Mouse (Mus musculus): ENCODE data around the gene Mmp25.

The Mmp25 gene

DNA sequence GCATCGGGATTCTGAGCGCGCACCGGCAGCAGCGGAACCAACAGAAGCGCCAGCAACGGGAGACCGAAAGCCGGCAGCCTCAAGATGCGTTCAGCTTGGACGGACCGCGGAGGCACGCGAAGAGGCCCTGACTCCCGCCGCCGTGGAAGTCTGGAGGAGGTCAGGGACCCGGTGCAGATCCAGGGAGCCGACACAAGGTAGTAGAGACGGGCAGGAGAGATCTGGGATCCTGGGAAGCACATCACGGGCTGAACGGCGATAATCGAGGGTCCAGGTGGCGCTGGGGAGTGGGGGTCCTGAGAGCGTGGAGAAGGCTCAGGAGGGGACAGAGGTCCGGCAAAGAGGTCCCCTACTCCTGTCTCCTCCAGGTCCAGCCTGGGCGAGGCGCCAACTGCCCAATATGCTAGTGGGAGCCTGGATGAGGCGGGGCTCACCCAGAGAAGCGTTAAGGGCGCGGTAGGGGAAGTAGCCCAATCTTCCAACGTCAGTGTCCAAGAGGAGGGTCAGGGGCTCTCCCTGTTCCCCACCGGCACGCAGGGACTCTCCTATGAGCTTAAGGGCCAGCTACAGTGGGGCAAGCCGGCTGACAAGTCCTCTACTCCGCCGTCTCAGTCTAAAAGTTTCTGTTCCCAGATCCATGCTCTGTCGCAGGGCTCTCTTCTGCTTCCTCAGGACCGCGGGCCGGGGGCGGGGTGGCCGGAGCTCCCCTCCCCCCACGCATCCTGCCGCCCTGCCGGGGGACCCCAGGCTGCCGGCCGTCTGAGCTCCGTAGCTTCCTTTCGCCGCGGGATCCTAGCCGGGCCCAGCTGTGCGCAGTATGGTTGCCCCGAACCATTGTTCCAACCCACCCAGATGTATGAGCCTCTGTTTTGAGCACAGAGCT is at the start of gene Mmp25:
TSS of gene Mmp25 (minus strand) at position 665 of the 883 bp plus-strand sequence.
- Histone ChIP-seq H3K27me3 (ENCODE audit: insufficient read depth, low read length) (peaks cover 30% of the 10 kb centered on the region), H3K4me3 (replicated peaks; ENCODE audit: low read length) (peak within 1 kb of the TSS; percentile 80), H3K9me3 (ENCODE audit: low read length) (peaks cover 6% of the 10 kb centered on the region), H3K4me1 (replicated peaks; ENCODE audit: low read depth, low read length) (peaks cover 38% of the 10 kb centered on the region), H3K36me3 (ENCODE audit: insufficient read depth, low read length) (no peaks in the 10 kb centered on the region)
- TF ChIP-seq CTCF (conservative IDR thresholded peaks at IDR 0.05; ENCODE audit: low read length) (no peak), POU5F1 (IDR thresholded peaks at IDR 0.05; ENCODE audit: borderline replicate concordance, low read length) (no peak), NANOG (IDR thresholded peaks at IDR 0.05; ENCODE audit: borderline replicate concordance, low read length) (no peak)

DNA sequence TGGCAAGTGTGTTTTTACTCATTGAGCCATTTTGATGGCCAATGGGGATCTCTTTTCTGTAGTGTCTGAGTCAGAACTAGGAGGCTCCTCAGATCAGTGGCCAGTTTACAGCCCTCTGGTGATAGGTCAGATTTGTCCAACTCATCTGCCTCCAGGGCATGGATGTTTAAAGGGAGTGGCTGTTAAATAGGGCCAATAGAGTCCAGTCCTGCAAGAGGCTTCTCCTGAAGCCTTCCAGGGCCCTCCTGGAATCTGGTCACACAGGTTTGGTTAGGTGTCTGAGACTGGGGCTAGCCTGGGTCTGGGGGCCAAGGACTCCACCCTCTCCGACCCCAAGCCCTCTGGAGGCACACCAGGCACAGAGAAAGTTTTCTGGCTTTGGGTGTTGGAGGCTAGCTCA is 49.4 kb upstream of the Mmp25 start:
- Histone ChIP-seq H3K27me3 (ENCODE audit: insufficient read depth, low read length) (peaks cover 26% of the 10 kb centered on the region), H3K4me3 (replicated peaks; ENCODE audit: low read length) (peak overlapping the region; percentile 0; the same call in 1 of the 2 replicates), H3K4me1 (replicated peaks; ENCODE audit: low read depth, low read length) (peaks cover 60% of the 10 kb centered on the region), H3K36me3 (ENCODE audit: insufficient read depth, low read length) (no peaks in the 10 kb centered on the region), H3K9me3 (ENCODE audit: low read length) (no peaks in the 10 kb centered on the region)
- TF ChIP-seq NANOG (IDR thresholded peaks at IDR 0.05; ENCODE audit: borderline replicate concordance, low read length): no peak
- TF ChIP-seq CTCF (conservative IDR thresholded peaks at IDR 0.05; ENCODE audit: low read length): no peak
- no peak for TF ChIP-seq POU5F1 (IDR thresholded peaks at IDR 0.05; ENCODE audit: borderline replicate concordance, low read length)

DNA sequence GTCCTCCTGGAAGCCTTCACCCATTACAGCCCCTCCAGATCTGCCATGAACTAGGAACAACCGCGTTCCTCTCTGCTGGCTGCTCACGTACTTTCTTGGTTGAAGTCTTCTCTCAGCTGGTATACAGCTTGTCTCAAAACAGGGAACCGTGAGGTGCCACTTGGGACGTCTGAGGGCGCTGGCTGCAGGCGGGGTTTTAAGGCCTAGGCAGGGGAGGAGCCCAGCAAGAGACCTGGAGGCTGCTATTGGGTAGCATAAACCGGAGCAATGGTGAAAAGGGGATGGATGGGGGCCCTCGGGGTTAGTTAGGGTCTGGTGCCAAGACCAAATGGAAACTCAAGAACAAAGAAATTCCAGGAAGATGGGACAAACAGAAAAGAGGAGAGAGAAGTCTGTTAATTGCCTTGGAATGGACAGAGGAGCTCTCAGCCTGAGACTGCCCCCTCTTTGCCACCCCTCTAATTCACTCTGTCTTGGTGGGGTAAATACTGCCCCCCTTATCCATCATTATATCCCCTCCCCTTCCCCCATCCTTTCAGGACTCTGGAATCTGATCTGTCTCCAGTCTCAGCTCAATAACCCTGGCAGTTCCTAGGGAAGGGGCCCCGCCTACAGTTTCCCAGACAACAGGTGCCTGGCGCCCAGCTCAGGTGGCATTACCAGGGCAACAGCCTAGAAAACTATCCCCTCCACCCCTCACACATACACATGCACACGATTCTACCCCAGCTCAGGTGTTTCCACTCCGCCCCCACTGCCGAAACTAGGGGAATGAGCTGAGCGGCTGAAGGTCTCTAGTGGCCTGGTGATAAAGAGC is 39.0 kb upstream of the Mmp25 start, which contains the start of gene Cldn9:
TSS of gene Cldn9 (minus strand) at position 171 of the 817 bp plus-strand sequence.
- Histone ChIP-seq H3K4me1 (replicated peaks; ENCODE audit: low read depth, low read length) (peaks cover 67% of the 10 kb centered on the region), H3K9me3 (ENCODE audit: low read length) (no peaks in the 10 kb centered on the region), H3K27me3 (ENCODE audit: insufficient read depth, low read length) (peaks cover 46% of the 10 kb centered on the region), H3K36me3 (ENCODE audit: insufficient read depth, low read length) (peaks cover 14% of the 10 kb centered on the region), H3K4me3 (replicated peaks; ENCODE audit: low read length) (peak within 1 kb of the TSS; percentile 73)
- TF ChIP-seq CTCF (conservative IDR thresholded peaks at IDR 0.05; ENCODE audit: low read length): no peak
- TF ChIP-seq POU5F1 (IDR thresholded peaks at IDR 0.05; ENCODE audit: borderline replicate concordance, low read length): no peak
- TF ChIP-seq NANOG (IDR thresholded peaks at IDR 0.05; ENCODE audit: borderline replicate concordance, low read length): no peak

DNA sequence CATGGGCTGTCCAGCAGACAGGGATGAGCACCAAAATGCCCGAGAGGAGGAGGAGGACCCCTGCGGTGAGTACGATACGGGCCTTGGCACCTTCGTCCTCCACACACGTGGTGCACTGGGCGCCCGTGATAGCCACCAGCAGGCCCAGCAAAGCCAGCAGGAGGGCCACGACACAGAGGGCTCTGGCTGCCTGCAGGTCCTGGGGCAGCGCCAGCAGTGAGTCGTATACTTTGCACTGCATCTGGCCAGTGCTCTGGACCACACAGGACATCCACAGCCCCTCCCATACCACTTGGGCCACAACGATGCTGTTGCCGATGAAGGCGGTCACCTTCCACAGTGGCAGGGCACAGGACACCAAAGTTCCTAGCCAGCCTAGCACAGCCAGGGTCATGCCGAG is 38.1 kb upstream of the Mmp25 start:
- no peaks in the 10 kb centered on the region for H3K9me3 ChIP-seq (ENCODE audit: low read length)
- peaks cover 74% of the 10 kb centered on the region for H3K4me1 ChIP-seq (replicated peaks; ENCODE audit: low read depth, low read length)
- no peak for TF ChIP-seq CTCF (conservative IDR thresholded peaks at IDR 0.05; ENCODE audit: low read length)
- no peak for TF ChIP-seq NANOG (IDR thresholded peaks at IDR 0.05; ENCODE audit: borderline replicate concordance, low read length)
- TF ChIP-seq POU5F1 (IDR thresholded peaks at IDR 0.05; ENCODE audit: borderline replicate concordance, low read length): no peak
- H3K4me3 ChIP-seq (replicated peaks; ENCODE audit: low read length): peak overlapping the region; percentile 73
- peaks cover 54% of the 10 kb centered on the region for H3K27me3 ChIP-seq (ENCODE audit: insufficient read depth, low read length)
- peaks cover 14% of the 10 kb centered on the region for H3K36me3 ChIP-seq (ENCODE audit: insufficient read depth, low read length)

DNA sequence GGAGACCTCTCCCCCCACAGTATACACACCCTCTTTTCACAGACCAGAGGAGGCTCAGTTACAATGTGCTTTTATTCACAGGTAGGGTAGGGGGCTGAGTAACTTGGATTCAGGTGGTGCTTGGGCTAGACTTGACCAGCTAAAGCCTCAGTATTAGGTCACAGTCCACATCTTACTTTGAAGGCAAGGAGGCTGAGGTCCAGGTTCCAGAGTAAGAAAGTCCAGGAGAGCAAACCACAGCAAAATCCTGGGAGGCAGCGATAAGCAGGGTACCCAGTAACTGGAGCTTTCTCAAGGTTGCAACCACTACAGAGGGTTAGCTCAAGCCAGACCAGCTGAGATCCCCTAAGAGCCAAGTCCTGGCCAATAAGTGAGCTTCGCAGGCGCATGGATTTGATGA is 37.5 kb upstream of the Mmp25 start:
- Histone ChIP-seq H3K4me1 (replicated peaks; ENCODE audit: low read depth, low read length) (peaks cover 80% of the 10 kb centered on the region), H3K27me3 (ENCODE audit: insufficient read depth, low read length) (peaks cover 61% of the 10 kb centered on the region), H3K4me3 (replicated peaks; ENCODE audit: low read length) (peak overlapping the region; percentile 73), H3K36me3 (ENCODE audit: insufficient read depth, low read length) (peaks cover 14% of the 10 kb centered on the region), H3K9me3 (ENCODE audit: low read length) (no peaks in the 10 kb centered on the region)
- TF ChIP-seq NANOG (IDR thresholded peaks at IDR 0.05; ENCODE audit: borderline replicate concordance, low read length) (no peak), CTCF (conservative IDR thresholded peaks at IDR 0.05; ENCODE audit: low read length) (no peak), POU5F1 (IDR thresholded peaks at IDR 0.05; ENCODE audit: borderline replicate concordance, low read length) (no peak)

DNA sequence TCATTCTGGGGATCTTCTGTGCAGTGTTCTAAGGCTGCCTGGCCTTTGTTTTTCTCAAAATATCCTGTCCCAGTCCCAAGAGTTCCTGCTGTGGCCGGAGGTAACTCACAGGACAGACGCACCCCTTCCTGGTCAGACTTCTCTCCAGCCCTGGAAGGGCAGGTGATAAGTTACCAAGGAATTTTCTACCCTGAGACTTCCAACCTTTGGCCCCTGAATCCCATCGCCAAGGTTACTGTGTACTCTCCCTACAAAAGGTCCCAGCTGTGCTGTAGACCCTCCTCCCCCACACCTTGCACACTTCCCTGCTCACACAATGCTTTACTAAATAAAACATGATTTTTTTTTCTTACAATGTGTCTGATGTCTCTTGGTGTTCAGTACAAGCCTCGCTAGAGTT is 37.0 kb upstream of the Mmp25 start:
- H3K27me3 ChIP-seq (ENCODE audit: insufficient read depth, low read length): peaks cover 61% of the 10 kb centered on the region
- H3K4me3 ChIP-seq (replicated peaks; ENCODE audit: low read length): 0 out of 2 replicates have a peak overlapping the region, but pooled peaks have one; percentile 5
- H3K4me1 ChIP-seq (replicated peaks; ENCODE audit: low read depth, low read length): peaks cover 82% of the 10 kb centered on the region
- H3K9me3 ChIP-seq (ENCODE audit: low read length): no peaks in the 10 kb centered on the region
- peaks cover 14% of the 10 kb centered on the region for H3K36me3 ChIP-seq (ENCODE audit: insufficient read depth, low read length)
- TF ChIP-seq NANOG (IDR thresholded peaks at IDR 0.05; ENCODE audit: borderline replicate concordance, low read length) (no peak), POU5F1 (IDR thresholded peaks at IDR 0.05; ENCODE audit: borderline replicate concordance, low read length) (no peak), CTCF (conservative IDR thresholded peaks at IDR 0.05; ENCODE audit: low read length) (no peak)

DNA sequence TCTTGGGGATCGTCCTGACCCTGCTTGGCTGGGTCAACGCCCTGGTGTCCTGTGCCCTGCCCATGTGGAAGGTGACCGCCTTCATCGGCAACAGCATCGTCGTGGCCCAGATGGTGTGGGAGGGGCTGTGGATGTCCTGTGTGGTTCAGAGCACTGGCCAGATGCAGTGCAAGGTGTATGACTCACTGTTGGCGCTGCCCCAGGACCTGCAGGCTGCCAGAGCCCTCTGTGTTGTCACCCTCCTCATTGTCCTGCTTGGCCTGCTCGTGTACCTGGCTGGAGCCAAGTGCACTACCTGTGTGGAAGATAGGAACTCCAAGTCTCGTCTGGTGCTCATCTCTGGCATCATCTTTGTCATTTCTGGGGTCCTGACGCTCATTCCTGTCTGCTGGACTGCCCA is 36.0 kb upstream of the Mmp25 start:
- peak overlapping the region; percentile 5; the same call in 1 of the 2 replicates for H3K4me3 ChIP-seq (replicated peaks; ENCODE audit: low read length)
- no peak for TF ChIP-seq NANOG (IDR thresholded peaks at IDR 0.05; ENCODE audit: borderline replicate concordance, low read length)
- TF ChIP-seq POU5F1 (IDR thresholded peaks at IDR 0.05; ENCODE audit: borderline replicate concordance, low read length): no peak
- TF ChIP-seq CTCF (conservative IDR thresholded peaks at IDR 0.05; ENCODE audit: low read length): no peak
- H3K36me3 ChIP-seq (ENCODE audit: insufficient read depth, low read length): peaks cover 14% of the 10 kb centered on the region
- no peaks in the 10 kb centered on the region for H3K9me3 ChIP-seq (ENCODE audit: low read length)
- peaks cover 70% of the 10 kb centered on the region for H3K27me3 ChIP-seq (ENCODE audit: insufficient read depth, low read length)
- H3K4me1 ChIP-seq (replicated peaks; ENCODE audit: low read depth, low read length): peaks cover 91% of the 10 kb centered on the region

DNA sequence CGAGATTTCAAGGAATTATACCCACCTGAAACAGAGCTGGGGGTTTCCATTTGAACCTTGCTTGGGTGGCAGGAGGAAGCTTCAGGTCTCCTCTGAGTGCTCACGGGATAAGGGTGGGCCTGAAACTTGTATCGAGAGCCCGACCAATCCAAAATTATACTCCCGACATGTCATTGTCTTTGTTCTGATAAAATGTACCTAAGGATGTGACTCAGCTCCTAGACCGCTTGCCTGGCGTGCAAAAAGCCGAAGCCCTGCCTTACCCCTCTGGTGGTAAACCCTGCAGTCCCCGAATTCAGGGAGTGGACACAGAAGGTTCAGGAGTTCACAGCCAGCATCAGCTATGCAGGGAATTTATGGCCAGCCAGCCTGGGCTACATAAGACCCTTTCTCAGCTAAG is 35.3 kb upstream of the Mmp25 start:
- TF ChIP-seq CTCF (conservative IDR thresholded peaks at IDR 0.05; ENCODE audit: low read length) (no peak), POU5F1 (IDR thresholded peaks at IDR 0.05; ENCODE audit: borderline replicate concordance, low read length) (no peak), NANOG (IDR thresholded peaks at IDR 0.05; ENCODE audit: borderline replicate concordance, low read length) (no peak)
- H3K4me1 ChIP-seq (replicated peaks; ENCODE audit: low read depth, low read length): peaks cover 94% of the 10 kb centered on the region
- H3K9me3 ChIP-seq (ENCODE audit: low read length): no peaks in the 10 kb centered on the region
- H3K4me3 ChIP-seq (replicated peaks; ENCODE audit: low read length): peak overlapping the region; percentile 76
- H3K27me3 ChIP-seq (ENCODE audit: insufficient read depth, low read length): peaks cover 70% of the 10 kb centered on the region
- H3K36me3 ChIP-seq (ENCODE audit: insufficient read depth, low read length): peaks cover 17% of the 10 kb centered on the region
